Mouse (Mus musculus): ENCODE data around the gene Marco.

DNA sequence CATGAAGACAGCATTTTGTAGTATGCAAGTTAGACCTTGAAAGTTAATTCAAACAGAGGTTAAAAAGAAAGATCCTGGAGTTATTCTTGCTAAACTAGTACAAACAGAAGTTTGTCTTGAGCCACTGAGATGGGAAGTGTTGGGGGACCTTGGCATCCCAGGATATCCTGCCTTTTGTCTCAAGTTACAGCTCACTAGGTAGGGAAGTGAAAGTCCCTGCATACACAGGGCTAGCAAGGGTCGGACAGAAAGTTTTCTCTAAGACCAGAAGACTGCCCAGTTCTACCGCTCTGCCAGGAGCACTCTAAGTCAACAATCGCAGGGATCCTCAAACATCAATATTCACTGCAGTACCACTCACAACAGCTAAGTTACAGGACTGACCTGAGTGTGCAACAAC lies 5.5 kb upstream of the Marco start:
- TF ChIP-seq CTCF (IDR thresholded peaks at IDR 0.05; ENCODE audit: borderline replicate concordance, insufficient read depth, low read depth, low read length) (no peak), POLR2A (IDR thresholded peaks at IDR 0.05; ENCODE audit: borderline replicate concordance, insufficient read depth, low read length) (no peak)
